Mouse (Mus musculus) kidney, postnatal 0 days (tissue): ENCODE results near the gene Tmem253. TPM values are rescaled to one million over a fixed set of nuclear protein-coding genes. Genes with fewer than 3 reads are reported as not detected.

Source experiments
- ATAC-seq: fragments of 200-750 bp; cut with Nextera tagmentation; replicated peaks from 2 replicates; pipeline ENCODE4 v1.8.0; 2017; ENCODE audit warnings: low read depth, moderate number of reproducible peaks, moderate TSS enrichment, moderate library complexity; ENCODE audit not compliant: low FRiP score
- DNase-seq: peaks from one replicate; pipeline ENCODE4 v3.0.0-alpha.2; 2016; ENCODE audit warnings: low spot score
- H3K27ac ChIP-seq: fragments of 300-500 bp; sonication (generic); 2 replicates; pipeline ENCODE4 v1.5.1; 2014; ENCODE audit warnings: mild to moderate bottlenecking
- H3K27me3 ChIP-seq: fragments of 300-500 bp; sonication (generic); 2 replicates; pipeline ENCODE4 v1.6.1; 2014; ENCODE audit warnings: low read length, mixed read lengths; ENCODE audit not compliant: insufficient read depth
- H3K36me3 ChIP-seq: fragments of 300-500 bp; sonication (generic); 2 replicates; pipeline ENCODE4 v1.6.1; 2014; ENCODE audit warnings: low read length, mixed read lengths; ENCODE audit not compliant: insufficient read depth
- H3K4me1 ChIP-seq: fragments of 300-500 bp; sonication (generic); replicated peaks from 2 replicates; pipeline ENCODE4 v1.6.1; 2014; ENCODE audit warnings: antibody characterized with exemption, low read length, mixed read lengths; ENCODE audit not compliant: insufficient read depth
- H3K4me2 ChIP-seq: fragments of 300-500 bp; sonication (generic); 2 replicates; pipeline ENCODE4 v1.6.1; 2014; ENCODE audit warnings: mild to moderate bottlenecking, low read length, moderate library complexity, mixed read lengths
- H3K4me3 ChIP-seq: fragments of 300-500 bp; sonication (generic); replicated peaks from 2 replicates; pipeline ENCODE4 v1.5.1; 2014; ENCODE audit warnings: low read depth, low read length
- H3K9ac ChIP-seq: fragments of 300-500 bp; sonication (generic); 2 replicates; pipeline ENCODE4 v1.6.1; 2014; ENCODE audit warnings: low read depth, low read length
- H3K9me3 ChIP-seq: fragments of 300-500 bp; sonication (generic); replicated peaks from 2 replicates; pipeline ENCODE4 v1.6.1; 2016; ENCODE audit warnings: low read length, inconsistent platforms, mixed read lengths
- CTCF ChIP-seq: IDR thresholded peaks from 2 replicates; pipeline ENCODE4 v1.5.1; 2016; ENCODE audit warnings: antibody characterized with exemption, low read depth, mild to moderate bottlenecking, moderate library complexity
- WGBS: fragments of 180-500 bp; shearing (Covaris S2); extraction: QIAGEN DNeasy Blood & Tissue Kit; methylation state at CpG from one replicate; pipeline ENCODE4 v1.1.7; 2014; 5-methylcytosine and 5-hydroxymethylcytosine counted together
- polyA plus RNA-seq: library from polyadenylated mRNA; unstranded; fragments of >200 nt; fragmentation: Nextera tagmentation; extraction: Ambion mirVana; gene quantifications from 2 replicates; pipeline ENCODE4 v1.2.1, GENCODE M21; 2015

Tmem253 gene
- polyA plus RNA-seq, 1 experiment from 2014 or later: 2.3 TPM

DNA sequence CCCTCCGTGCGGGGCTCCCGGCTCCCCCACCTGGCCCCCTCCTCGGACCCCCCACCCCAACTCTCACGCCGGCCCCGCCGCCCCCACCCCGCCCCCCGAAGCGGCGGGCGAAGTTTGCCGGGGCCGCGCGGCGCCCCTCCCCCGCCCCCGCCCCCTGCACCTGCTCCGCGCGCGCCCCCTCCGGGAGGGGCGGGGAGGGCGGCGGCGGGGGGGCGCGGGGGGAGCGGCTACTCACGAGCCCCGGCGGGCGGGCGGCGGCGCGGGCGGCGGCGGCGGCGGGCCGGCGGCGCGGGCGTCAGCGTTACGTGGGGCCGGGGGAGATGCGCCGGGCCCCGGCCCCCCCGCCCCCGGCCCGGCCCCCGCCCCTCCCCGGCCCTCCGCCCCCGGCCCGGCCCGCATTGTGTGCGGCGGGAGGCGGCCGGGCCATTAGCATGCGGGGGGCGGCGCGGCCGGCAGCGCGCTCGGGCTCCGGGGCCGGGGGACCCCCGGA is 1.1 kb upstream of the Tmem253 start:
- DNase-seq (no peak), ATAC-seq (peak; percentile 14)
- H3K27me3 ChIP-seq: no peaks in the 10 kb centered on the region
- under 1% methylated on average over 26 of the region's 80 CpGs for WGBS
- TF ChIP-seq CTCF: no peak
- H3K4me1 ChIP-seq: peaks cover 40% of the 10 kb centered on the region
- H3K4me2 ChIP-seq: peak overlapping the region; percentile 67
- H3K9me3 ChIP-seq: no peaks in the 10 kb centered on the region
- no peaks in the 10 kb centered on the region for H3K36me3 ChIP-seq
- H3K9ac ChIP-seq: peak overlapping the region; percentile 91
- peak overlapping the region; percentile 97 for H3K27ac ChIP-seq
- H3K4me3 ChIP-seq: peak overlapping the region; percentile 84

DNA sequence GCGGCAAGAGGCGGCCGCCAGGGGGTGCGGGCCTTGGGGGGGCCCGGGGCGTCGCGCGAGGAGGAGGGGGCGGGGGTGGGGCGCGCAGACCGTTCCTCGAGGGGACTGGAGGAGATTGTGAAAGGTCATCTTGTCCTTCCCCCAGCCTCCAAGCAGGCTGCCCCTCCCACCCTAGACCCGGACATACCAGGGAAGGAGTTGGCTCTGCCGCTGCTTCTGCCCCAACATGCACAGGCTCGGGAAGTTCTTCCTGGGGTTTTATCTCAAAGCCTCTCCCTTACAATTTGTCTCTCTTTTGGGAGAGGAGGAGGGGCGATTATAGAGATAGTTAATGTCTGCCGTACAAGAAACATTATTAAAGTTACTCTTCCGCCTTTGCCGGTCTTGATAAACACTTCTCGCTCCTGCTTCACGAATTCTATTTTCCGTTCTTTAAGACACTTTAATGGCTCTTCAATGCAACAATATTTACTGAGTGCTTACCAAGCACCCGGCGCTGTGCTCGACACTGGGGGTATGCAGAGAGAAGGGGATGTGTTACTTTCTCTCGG is 622 bp upstream of the Tmem253 start:
- peak; percentile 29 for ATAC-seq
- H3K4me1 ChIP-seq: peaks cover 38% of the 10 kb centered on the region
- H3K9ac ChIP-seq: peak overlapping the region; percentile 91
- no peaks in the 10 kb centered on the region for H3K9me3 ChIP-seq
- TF ChIP-seq CTCF: no peak
- H3K27ac ChIP-seq: peak overlapping the region; percentile 97
- peak overlapping the region; percentile 67 for H3K4me2 ChIP-seq
- peak overlapping the region; percentile 84 for H3K4me3 ChIP-seq
- H3K27me3 ChIP-seq: no peaks in the 10 kb centered on the region
- DNase-seq: peak; percentile 89
- no peaks in the 10 kb centered on the region for H3K36me3 ChIP-seq
- under 1% methylated on average over 16 of the region's 28 CpGs for WGBS

DNA sequence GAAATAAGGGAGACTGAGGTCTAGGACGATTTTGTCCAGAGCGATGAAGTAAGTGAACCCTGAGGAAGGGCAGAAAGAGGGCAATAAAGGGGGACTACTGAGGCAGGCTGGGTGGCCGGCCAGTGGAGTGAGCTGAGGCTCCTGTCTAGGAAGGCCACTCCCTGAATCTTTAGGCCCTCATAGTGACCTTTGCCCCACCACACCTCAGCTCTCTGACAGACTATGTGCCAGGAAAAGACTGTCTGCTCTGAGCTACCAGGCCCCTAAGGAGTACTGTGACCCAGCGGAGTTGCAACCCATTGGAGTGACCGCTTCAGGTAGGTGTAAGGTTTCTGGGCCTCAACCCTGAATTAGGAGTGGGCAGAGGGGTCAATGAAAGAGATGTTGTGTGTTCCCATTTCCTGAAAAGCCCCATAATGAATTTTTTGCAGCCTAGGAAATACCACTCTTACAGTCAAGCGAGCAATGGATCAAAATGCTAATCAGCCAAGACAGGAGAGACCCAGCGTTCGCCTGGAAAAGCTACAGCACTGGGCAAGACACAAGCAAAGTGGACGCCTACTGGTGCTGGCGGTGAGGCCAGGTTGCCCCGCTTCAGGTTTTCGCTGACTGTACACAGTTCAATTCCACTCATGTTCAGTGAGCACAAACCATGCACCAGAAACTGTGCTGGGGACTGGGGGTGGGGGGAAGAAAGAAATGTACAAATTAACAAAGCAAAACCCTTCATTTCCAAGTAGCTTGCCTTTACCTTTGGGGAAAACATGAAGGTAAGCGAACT is 1.4 kb downstream of the Tmem253 start:
- no peak for TF ChIP-seq CTCF
- peaks cover 34% of the 10 kb centered on the region for H3K4me1 ChIP-seq
- no peaks in the 10 kb centered on the region for H3K36me3 ChIP-seq
- peak overlapping the region; percentile 97; the same call in 1 of the 2 replicates for H3K27ac ChIP-seq
- H3K9ac ChIP-seq: no peak overlapping the region
- no peak overlapping the region for H3K4me3 ChIP-seq
- DNase-seq (no peak), ATAC-seq (no peak)
- no peak overlapping the region for H3K4me2 ChIP-seq
- 58% methylated on average over 13 of the region's 13 CpGs for WGBS
- H3K27me3 ChIP-seq: no peaks in the 10 kb centered on the region
- no peaks in the 10 kb centered on the region for H3K9me3 ChIP-seq

DNA sequence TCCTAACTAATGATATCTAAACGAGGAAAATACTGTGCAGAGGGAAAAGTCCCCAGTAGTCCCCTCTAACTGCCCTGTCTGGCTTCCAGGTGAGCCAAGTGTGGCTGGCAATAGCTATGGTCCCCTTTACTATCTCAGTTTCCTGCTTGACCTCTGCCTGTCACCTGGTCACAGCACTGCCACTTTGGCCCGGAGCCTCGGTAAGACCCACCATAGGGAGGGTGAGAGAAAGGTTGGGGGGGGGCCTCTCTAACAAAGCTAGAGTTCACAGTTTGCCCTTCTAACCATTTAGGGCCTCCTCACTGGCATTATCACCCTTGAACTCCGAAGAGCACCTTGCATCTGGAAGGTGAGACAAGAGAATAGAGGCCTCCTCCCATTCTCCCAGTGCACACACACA is 2.2 kb downstream of the Tmem253 start:
- Histone ChIP-seq H3K4me2 (no peak overlapping the region), H3K4me3 (no peak overlapping the region), H3K36me3 (no peaks in the 10 kb centered on the region), H3K9ac (no peak overlapping the region), H3K9me3 (no peaks in the 10 kb centered on the region), H3K4me1 (peaks cover 34% of the 10 kb centered on the region), H3K27ac (no peak overlapping the region), H3K27me3 (no peaks in the 10 kb centered on the region)
- no peak for TF ChIP-seq CTCF
- ATAC-seq: no peak
- no peak for DNase-seq
- 78% methylated on average over 4 of the region's 4 CpGs for WGBS

- Histone ChIP-seq H3K4me2 (peak overlapping the region; percentile 74), H3K36me3 (no peaks in the 10 kb centered on the region), H3K9ac (0 out of 2 replicates have a peak overlapping the region, but pooled peaks have one; percentile 86), H3K27ac (peak overlapping the region; percentile 100), H3K9me3 (no peaks in the 10 kb centered on the region), H3K4me1 (peaks cover 34% of the 10 kb centered on the region), H3K4me3 (0 out of 2 replicates have a peak overlapping the region, but pooled peaks have one; percentile 67), H3K27me3 (no peaks in the 10 kb centered on the region)
- no peak for ATAC-seq
- DNase-seq: no peak
- 82% methylated on average over 15 of the region's 15 CpGs for WGBS
- no peak for TF ChIP-seq CTCF
These were observed 3.0 kb downstream of the Tmem253 start for GRCm38 (mm10) chr14:52018248-52019050.

DNA sequence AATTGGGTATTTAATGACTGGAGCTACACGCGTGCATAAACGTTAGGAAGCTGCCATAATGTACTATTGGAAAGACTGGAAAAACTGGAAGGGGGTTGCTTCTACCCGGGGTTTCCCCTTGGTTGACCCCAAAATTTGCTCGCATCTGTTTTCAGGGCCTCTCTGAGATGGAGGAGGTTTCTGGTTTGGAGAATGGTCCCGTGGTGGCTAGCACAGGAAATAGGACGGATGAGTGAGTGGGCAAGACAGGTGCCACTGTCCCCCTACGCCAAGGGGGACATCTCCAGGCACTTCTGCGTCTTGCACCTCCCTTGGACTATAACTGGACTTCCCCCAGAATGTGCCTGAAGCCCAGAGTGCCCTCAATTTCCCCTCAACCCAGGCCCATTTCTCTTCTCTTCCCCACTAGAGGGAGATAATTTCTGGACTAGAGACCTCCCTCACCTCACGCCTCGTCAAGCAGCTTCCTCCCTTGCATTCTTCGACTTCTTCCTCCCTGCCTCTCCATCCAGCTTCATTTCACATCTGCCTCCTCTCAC is 3.7 kb downstream of the Tmem253 start:
- DNase-seq: no peak

More for the DNA sequence above, 3.7 kb downstream of the Tmem253 start:
- no peak; the same call in none of the 2 replicates for TF ChIP-seq CTCF
- no peak for ATAC-seq
- Histone ChIP-seq H3K4me2 (peak overlapping the region; percentile 74), H3K9me3 (no peaks in the 10 kb centered on the region), H3K36me3 (no peaks in the 10 kb centered on the region), H3K27ac (peak overlapping the region; percentile 100), H3K27me3 (no peaks in the 10 kb centered on the region), H3K4me1 (peaks cover 34% of the 10 kb centered on the region), H3K4me3 (peak overlapping the region; percentile 67), H3K9ac (peak overlapping the region; percentile 86; the same call in 1 of the 2 replicates)
- WGBS: 25% methylated on average over 12 of the region's 12 CpGs
